Mouse (Mus musculus) activated CD4-positive, CD25-positive, alpha-beta regulatory T cell, adult 4 months (primary cell): ENCODE data around the gene Zfp459. TPM values are rescaled to one million over a fixed set of nuclear protein-coding genes. Genes with fewer than 3 reads are reported as not detected.
"Not testable (repeated sequence)": the region's sequence is repeated elsewhere in the genome, so short reads cannot be mapped to it uniquely, and the experiment has no call there.

Source experiments
- ATAC-seq: one replicate; pipeline ENCODE4 v1.8.0; 2017
- polyA plus RNA-seq, 2 experiments: library from polyadenylated mRNA; unstranded; fragments of 100-300 nt; shearing (Covaris generic); gene quantifications; one replicate each; pipeline ENCODE4 v1.2.1; 2017

Gene Zfp459
- polyA plus RNA-seq: 1 to 10 TPM; 1.8 to 3.1 TPM

DNA sequence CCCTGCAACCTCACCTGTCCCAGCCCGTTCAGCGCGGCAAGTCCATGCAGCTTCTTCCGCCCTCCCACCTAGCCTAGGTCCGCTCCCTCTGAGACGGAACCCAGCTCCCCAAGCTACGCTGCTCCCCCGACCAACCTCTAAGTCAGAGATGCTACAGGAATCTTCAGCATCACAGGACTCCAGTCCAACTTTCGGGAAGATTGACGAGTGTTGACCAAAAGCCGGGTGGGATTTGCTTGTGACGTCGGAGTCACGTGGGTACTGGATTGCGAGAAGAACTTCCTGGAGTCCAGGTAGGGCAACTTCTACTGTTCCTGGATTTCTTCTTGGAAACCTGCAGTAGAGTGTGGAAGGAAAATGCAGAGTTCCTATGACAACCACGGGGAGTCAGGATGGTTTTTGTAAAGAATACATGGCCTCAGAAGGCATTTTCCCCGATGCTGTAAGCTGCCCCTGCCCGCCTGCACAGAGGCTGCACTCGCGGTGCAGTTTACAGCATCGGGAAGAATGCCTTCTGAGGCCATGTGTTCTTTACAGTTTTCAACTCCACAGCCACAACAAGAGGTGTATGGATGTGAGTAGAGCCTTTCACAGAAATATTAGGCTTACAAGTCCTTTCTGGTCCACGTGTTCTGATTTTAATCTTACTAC lies at the start of gene Zfp459:
Gene Zfp459 (minus strand): TSS at position 212 of the 651 bp plus-strand sequence.
- ATAC-seq: peak; percentile 86

DNA sequence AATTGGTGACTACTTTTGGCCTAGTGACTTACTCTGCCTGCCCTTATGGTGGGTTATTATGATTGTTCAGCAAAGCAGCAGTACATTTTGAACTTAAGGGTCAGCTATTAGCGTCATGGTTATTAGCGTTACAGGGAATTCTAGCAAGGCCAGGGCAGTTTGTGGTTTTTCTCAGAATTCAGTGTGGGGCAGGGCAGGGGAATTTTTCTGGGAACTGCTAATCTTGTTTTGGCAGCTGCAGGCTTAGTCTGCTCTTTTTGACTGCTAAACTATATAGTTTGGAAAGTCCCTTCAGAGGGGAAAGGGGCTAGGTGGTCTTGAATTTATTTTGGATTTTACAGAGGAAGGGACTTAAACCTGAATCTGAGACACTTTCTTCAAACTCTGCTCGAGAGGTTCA lies 48.1 kb upstream of the Zfp459 start:
- ATAC-seq: no peak

DNA sequence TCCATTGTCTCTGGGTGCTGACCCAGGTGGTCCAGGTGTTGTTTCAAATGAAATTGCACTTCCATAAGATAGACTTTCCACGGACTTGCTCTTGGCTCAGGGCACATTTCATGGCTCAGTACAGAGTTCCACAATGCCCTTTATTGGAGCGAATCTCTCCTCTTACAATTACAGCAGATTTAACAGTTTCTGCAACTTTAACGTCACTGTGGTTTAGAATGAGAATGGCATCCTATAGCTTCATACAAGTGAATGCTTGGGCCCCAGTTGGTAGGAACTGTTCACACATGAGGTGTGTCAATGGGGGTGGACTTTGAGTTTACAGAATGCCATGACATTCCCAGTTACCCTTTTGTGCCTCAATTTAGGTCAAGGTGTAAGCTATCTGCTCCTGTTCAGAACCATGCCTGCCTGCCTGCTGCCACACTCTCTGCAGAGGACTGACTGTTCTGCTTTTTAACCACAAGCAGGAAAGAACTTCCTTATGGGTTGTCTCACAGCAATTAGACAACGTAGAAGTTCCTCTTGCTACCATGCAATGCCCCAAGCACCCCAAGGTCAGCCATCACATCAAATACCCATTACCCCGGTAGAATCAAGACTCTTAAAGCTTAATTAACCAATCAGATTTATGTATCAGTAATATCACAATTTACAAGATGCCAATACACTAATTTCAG lies 42.4 kb upstream of the Zfp459 start:
- ATAC-seq: not testable (repeated sequence)

DNA sequence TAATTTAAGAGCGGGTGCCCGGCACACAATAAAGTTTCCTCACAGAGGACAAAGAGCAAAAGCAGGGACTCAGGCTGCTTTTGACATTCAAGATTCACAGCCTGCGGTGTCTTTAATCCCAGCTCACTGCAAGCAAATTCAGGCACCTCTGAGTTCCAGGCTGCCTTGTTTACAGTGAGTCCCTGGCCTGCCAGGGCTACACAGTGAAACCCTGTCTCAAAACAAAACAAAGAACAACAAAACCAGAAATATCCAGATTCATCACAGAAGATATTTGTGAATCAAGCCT lies 30.7 kb upstream of the Zfp459 start:
- ATAC-seq: no peak

DNA sequence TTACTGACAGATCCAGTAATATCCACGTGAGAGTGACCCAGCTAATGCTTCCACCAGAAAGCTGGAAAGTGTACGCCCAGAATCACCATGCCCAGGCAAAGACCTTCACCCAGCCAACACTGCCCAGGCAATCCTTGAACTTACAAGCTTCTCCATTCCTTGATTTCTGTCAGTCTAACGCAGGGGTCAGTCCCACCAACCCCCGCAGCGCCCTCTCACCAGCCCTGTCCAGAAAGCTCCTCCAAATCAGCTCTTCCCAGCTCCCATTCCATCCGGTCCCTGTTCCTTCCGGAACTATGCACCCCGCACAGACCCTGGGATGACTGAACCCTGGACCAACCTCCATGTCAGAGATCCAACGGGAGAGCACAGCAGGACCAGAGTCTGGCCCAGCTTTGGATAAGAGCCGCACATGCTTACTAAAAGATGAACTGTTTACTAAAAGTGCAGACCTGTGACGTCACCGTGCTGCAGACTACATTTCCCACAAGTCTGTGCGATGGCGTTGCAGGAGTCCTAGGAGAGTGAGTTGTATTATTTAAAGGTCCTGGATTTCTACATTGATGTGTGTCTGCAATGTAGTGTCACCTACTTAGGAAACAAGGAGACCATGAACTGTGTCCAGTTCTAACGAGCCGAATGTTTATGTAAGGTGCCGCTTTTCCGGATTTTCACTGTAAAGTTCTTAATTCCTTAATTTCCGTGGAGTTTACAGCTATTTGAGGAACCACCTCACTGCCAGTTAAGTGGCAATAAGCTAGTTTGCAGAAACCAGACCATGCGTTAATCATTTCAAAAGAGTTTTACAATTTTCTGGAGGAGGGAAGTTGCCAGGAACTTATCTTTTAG lies 30.2 kb upstream of the Zfp459 start, which contains the start of gene Zfp874a:
Gene Zfp874a (minus strand): TSS at position 453 of the 849 bp plus-strand sequence.
- ATAC-seq: peak; percentile 100

DNA sequence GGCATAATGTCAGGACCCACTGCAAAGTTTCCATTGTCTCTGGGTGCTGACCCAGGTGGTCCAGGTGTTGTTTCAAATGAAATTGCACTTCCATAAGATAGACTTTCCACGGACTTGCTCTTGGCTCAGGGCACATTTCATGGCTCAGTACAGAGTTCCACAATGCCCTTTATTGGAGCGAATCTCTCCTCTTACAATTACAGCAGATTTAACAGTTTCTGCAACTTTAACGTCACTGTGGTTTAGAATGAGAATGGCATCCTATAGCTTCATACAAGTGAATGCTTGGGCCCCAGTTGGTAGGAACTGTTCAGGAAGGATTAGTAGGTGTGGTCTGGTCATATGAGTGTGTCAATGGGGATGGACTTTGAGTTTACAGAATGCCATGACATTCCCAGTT lies 15.9 kb upstream of the Zfp459 start:
- not testable (repeated sequence) for ATAC-seq

DNA sequence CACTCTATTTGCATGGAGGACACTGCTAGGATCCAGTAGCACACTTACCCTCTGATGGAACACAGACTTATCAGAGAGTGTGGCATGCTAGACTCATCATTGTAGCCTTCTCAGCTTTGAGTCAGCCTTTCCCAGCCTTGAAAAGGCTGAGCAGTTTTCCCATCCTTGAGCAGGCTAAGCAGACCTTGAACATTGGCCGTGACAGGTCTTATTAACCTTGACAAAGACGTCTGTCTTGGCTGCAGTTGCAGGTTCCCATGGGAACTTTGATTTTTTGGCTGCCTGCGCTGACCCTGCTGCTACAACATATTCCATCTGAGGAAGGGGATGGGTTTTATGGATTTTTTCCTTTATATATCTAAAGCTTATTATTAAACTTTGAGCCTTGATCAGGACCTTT lies 6.9 kb upstream of the Zfp459 start:
- no peak for ATAC-seq

DNA sequence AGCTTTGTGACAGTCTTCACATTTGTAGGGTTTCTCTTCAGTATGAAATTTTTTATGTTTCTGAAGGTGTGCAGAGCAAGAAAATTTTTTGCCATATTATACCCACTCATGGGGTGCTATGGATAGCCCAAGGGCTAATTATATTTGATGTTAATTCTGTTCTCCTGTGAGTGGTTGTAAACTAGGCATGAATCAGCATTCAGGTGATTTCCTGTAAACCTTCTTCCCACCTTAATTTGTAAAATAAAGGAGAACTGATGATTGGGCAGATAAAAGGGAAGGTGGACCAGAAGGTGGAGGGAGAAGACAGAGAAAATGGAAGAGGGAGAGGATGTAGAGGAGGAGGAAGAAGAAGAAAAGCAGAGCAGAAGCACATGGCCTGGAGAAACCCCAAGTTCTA lies 4.5 kb upstream of the Zfp459 start:
- not testable (repeated sequence) for ATAC-seq

DNA sequence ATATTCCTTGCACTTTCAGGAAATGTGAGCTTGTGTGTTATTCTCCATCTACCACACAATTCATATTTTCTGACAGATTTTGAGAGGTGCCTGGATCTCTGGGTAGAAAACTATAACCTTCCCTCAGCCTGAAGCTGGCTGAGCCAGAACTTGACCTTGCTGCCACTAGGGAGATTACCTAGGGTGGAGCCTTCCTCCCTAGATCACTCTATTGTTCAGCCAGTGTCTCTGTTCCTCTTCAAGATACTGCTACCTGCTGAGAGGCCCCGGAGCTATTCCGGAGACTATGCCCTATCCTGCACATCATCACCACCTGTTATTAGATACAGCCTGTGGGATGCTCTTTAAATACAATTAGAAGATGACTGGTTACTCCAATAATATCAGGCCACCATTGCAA lies 1.3 kb upstream of the Zfp459 start:
- ATAC-seq: not testable (repeated sequence)

DNA sequence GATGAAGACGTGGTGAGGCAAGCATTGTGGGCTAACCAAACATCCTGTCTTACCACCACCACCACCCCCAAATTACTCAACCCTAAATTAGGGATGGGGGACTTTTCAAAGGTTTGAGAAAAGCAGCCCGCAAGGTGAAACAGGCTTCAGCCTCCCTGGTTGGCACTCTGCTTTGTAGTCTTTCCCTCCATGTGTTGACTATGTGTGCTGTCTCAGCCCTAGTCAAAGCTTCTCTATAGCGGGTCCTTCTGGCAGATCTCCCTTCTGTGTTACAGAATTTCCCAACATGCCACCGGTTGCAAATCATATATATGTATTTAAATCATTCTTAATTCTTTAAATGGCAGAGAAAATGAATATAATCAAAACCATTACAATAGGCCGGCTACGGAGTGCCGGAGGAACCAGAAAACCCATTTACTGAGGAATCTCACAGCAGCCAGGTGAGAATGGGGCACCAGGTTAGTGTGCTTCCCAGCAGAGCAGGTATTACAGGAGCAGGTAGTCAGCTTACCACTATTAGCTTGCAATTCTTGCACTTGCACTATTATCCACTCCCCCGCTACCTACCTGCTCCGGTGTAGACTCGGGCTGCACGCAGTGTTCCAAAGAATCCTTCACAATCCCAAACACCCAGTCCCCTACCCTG lies 536 bp downstream of the Zfp459 start:
- no peak for ATAC-seq

DNA sequence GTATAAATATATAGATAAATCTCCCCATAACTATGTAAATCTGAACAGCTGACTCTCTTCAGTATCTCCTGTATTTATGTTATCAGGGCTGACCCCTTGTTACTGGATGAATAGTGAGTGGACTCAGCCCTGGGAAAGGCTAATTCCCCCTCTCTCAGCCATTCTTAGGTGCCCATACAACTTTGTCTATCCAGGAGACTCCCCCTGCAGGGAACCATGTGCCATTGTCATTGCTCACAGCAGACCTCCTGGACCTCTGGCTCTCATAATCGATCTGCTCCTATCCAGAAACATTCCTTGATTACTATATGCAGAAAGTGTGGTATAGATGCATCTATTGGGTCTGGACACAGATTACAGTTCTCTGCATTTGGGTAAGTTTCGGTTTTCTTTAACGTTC lies 4.4 kb downstream of the Zfp459 start:
- no peak for ATAC-seq

DNA sequence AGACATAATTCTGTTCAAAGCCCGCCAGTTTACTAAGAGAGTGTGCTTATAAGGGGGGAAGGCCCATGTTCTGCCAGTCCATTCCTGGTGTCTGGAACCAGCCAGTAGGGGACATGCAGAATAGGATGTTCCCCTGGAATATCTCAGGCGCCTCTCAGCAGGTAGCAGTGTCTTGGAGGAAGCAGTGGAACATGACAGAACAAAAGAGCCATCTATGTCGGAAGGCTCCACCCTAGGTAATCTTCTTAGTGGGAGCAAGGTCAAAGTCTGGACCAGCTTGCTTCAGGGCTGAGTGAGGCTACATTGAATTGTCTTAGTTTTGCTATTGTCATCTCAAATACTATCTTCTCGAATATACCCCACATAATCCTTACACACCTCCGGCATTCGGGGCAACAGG lies 5.5 kb downstream of the Zfp459 start:
- no peak for ATAC-seq

DNA sequence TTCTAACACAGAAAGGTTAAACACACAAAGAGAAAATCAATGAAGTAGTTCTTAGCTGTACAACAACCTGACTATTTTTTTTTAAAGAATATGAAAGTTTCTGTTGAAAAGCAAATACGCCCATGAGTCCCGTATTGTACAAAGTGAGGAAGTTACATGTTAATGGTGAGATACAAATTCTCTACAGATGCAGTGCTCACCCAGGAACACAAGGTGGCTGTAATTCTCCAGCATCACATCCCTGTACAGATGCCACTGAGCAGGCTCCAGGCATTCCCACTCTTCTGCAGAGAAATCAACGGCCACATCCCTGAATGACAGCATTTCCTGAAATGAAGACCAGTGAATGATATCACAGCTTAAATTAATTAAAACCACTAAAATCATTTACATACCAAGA lies 7.6 kb downstream of the Zfp459 start:
- ATAC-seq: not testable (repeated sequence)

DNA sequence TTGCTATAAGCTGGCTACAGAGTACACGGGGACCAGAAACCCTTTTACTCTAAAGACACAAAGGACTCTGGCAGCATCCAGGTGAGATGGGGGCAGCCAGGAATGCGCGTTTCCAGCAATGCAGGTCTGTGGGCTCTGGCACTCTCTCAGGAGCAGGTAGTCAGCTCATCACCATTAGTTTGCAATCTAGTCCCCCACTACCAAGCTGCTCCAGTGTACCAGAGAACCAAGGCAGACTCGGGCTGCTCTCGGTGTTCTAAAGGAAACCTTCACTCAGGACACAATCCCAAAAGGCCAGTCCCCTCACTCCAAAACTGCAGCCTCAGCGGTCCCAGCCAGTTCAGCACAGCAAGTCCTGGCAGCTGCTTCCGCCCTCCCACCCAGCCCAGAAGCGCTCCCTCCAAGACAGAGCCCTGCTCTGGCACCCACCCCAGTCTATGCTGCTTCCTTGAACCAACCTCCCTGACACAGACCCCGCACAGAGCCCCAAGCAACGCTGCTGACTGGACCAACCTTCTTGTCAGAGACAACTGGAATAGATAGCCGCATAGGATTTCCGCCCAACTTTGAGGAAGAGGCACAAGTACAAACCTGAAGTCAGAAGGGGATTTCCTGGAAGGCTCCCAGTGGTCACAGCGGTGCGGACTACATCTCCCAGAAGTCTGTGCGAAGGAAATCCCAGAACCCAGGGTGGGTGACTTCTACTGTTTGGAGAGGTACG lies 21.9 kb downstream of the Zfp459 start, which contains the start of gene Zfp429:
Gene Zfp429 (minus strand): TSS at position 637 of the 721 bp plus-strand sequence.
- ATAC-seq: peak; percentile 100

DNA sequence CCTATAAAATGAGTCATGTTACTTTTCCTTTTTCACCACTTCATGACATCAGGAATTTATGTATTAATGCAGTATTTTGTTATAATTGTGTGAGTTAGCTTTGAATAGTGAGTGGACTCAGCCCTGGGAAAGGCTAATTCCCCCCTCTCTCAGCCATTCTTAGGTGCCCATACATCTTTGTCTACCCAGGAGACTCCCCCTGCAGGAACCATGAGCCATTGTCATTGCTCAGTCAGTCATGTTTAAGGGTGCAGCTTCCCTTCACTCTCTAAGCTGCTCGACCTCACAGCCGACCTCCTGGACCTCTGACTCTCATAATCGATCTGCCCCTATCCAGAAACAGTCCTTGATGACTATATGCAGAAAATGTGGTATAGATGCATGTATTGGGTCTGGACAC lies 45.0 kb downstream of the Zfp459 start:
- not testable (repeated sequence) for ATAC-seq

DNA sequence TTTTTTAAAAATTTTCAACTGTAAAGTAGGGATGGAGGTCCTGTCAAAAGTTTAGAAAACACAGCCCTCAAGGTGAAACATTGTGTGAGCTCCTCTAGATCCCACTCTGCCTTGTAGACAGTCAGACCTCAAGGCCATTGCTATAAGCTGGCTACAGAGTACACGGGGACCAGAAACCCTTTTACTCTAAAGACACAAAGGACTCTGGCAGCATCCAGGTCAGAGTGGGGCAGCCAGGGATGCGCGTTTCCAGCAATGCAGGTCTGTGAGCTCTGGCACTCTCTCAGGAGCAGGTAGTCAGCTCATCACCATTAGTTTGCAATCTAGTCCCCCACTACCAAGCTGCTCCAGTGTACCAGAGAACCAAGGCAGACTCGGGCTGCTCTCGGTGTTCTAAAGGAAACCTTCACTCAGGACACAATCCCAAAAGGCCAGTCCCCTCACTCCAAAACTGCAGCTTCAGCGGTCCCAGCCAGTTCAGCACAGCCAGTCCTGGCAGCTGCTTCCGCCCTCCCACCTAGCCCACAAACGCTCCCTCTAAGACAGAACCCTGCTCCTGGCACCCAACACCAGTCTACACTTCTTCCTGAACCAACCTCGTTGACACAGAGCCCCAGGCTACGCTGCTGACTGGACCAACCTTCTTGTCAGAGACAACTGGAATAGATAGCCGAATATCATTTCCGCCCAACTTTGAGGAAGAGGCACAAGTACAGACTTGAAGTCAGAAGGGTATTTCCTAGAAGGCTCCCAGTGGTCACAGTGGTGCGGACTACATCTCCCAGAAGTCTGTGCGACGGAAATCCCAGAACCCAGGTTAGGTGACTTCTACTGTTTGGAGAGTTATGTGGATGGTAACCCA lies 45.9 kb downstream of the Zfp459 start, which contains the start of the genes Gm28041 and Zfp456:
Gene Gm28041 (minus strand): TSS at position 684 of the 862 bp plus-strand sequence.
Gene Zfp456 (minus strand): TSS at position 761 of the 862 bp plus-strand sequence.
- peak; percentile 99 for ATAC-seq

DNA sequence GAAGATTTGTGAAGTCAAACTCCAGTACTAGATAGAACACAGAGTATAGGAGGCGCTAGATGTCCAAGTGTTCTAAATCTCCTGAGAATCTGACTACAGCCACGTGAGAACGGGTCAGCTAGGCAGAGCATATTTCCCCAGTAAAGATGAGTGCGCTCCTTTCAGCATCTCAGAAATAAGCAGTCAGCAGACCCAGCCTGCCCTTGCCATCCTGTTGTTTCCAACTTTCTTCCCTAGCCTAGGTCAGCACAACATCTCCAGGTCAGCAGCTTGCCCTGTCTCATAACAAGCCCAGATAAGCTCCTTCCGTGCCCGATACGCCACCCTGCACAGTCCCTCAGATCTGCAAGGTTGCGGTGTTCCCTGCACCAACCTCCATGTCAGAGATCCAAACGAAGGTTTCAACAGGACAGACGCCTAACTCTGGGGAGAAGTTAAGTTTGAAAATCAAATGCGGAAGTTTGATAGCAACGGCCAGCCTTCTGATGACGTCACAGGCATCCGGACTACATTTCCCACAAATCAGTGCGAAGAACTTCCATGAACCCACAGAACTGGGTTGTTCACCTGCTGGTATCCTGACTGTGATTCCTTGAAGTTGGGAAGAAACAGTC lies 61.0 kb downstream of the Zfp459 start, which contains the start of the genes Gm28044 and Zfp953:
Gene Gm28044 (minus strand): TSS at position 406 of the 614 bp plus-strand sequence.
Gene Zfp953 (minus strand): TSS at position 475 of the 614 bp plus-strand sequence.
- peak; percentile 95 for ATAC-seq
